Mouse (Mus musculus) kidney, adult 2 months (tissue): ENCODE measurements around the gene Adgra3. TPM values are rescaled to one million over a fixed set of nuclear protein-coding genes. Genes with fewer than 3 reads are reported as not detected.

Experiments used
- DNase-seq: peaks from one replicate; pipeline ENCODE4 v3.0.0; 2021
- H3K27ac ChIP-seq: fragments of 200-500 bp; 2 replicates; pipeline ENCODE4 v1.5.1; 2012; ENCODE audit warnings: low read depth, low read length, control low read depth, inconsistent platforms; ENCODE audit not compliant: insufficient read depth
- H3K27me3 ChIP-seq: fragments of 200-500 bp; replicated peaks from 2 replicates; pipeline ENCODE4 v1.6.1; 2012; ENCODE audit warnings: mild to moderate bottlenecking, moderate library complexity, low read length, inconsistent platforms; ENCODE audit not compliant: control insufficient read depth, insufficient read depth
- H3K36me3 ChIP-seq: fragments of 200-500 bp; 2 replicates; pipeline ENCODE4 v1.6.1; 2012; ENCODE audit warnings: mild to moderate bottlenecking, moderate library complexity, low read length, inconsistent platforms; ENCODE audit not compliant: control insufficient read depth, insufficient read depth
- H3K4me1 ChIP-seq: fragments of 200-500 bp; 2 replicates; pipeline ENCODE4 v1.6.1; 2011; ENCODE audit warnings: low read length; ENCODE audit not compliant: control insufficient read depth, insufficient read depth
- H3K4me3 ChIP-seq: fragments of 200-500 bp; 2 replicates; pipeline ENCODE4 v1.5.1; 2011; ENCODE audit warnings: mild to moderate bottlenecking, low read depth, low read length, control low read depth; ENCODE audit not compliant: insufficient read depth
- CTCF ChIP-seq: fragments of 200-500 bp; conservative IDR thresholded peaks from 2 replicates; pipeline ENCODE4 v1.5.1; 2011; ENCODE audit warnings: low read depth, mild to moderate bottlenecking, control low read depth, low read length, moderate library complexity, mixed read lengths; ENCODE audit not compliant: insufficient read depth, insufficient read length
- POLR2A ChIP-seq: fragments of 200-500 bp; IDR thresholded peaks from one replicate; pipeline ENCODE4 v1.6.1; 2011; ENCODE audit warnings: low read depth, low read length, control low read depth
- WGBS: fragments of 180-500 bp; shearing (Covaris S2); methylation state at CpG from one replicate; pipeline ENCODE4 v1.1.7; 2018; 5-methylcytosine and 5-hydroxymethylcytosine counted together
- polyA plus RNA-seq: library from polyadenylated mRNA; depleted of rRNA; stranded (reverse); fragments of >200 nt; gene quantifications from 2 replicates; pipeline ENCODE4 v1.2.3, GENCODE M21; 2012; rRNA removed

Adgra3 gene
- polyA plus RNA-seq = 57.2 and 69.1 TPM in 2 replicates

GRCm38 (mm10) chr5:50058421-50059286 lies at the start of gene Adgra3:
TSS of gene Adgra3 (minus strand) at chr5:50059006.
- peak; percentile 94 for DNase-seq
- Histone ChIP-seq H3K4me1 (peaks cover 4% of the 10 kb centered on the region; the same call in 1 of the 2 replicates), H3K27ac (peak within 1 kb of the TSS; percentile 90), H3K36me3 (no peaks in the 10 kb centered on the region), H3K27me3 (no peaks in the 10 kb centered on the region), H3K4me3 (peak within 1 kb of the TSS; percentile 88)
- under 1% methylated on average over 112 of the region's 113 CpGs for WGBS
- TF ChIP-seq POLR2A (peak; percentile 33), CTCF (peak; percentile 7; the same call in 1 of the 2 replicates)

- H3K4me1 ChIP-seq = no peaks in the 10 kb centered on the region
- no peak overlapping the region for H3K4me3 ChIP-seq
- 69% methylated on average over 1 of the region's 1 CpGs for WGBS
- H3K27me3 ChIP-seq = no peaks in the 10 kb centered on the region
- TF ChIP-seq CTCF = no peak
- TF ChIP-seq POLR2A = no peak
- no peaks in the 10 kb centered on the region for H3K36me3 ChIP-seq
- DNase-seq = no peak
- no peak overlapping the region for H3K27ac ChIP-seq
Measured at GRCm38 (mm10) chr5:50083441-50083840, 24.6 kb upstream of the Adgra3 start.

- no peak for DNase-seq
- Histone ChIP-seq H3K4me3 (no peak overlapping the region), H3K27me3 (no peaks in the 10 kb centered on the region), H3K36me3 (no peaks in the 10 kb centered on the region), H3K4me1 (no peaks in the 10 kb centered on the region), H3K27ac (no peak overlapping the region)
- TF ChIP-seq POLR2A (no peak), CTCF (no peak)
Measured at GRCm38 (mm10) chr5:50074245-50074644, 15.4 kb upstream of the Adgra3 start.

GRCm38 (mm10) chr5:50064236-50064635 lies 5.4 kb upstream of the Adgra3 start:
- no peak for TF ChIP-seq POLR2A
- TF ChIP-seq CTCF = no peak
- whole genome bisulfite sequencing = 82% methylated on average over 3 of the region's 3 CpGs
- Histone ChIP-seq H3K27me3 (no peaks in the 10 kb centered on the region), H3K4me1 (no peaks in the 10 kb centered on the region; the same call in 1 of the 2 replicates), H3K4me3 (no peak overlapping the region), H3K36me3 (no peaks in the 10 kb centered on the region), H3K27ac (no peak overlapping the region)
- DNase-seq = no peak

GRCm38 (mm10) chr5:50059586-50059985 lies 780 bp upstream of the Adgra3 start:
- 40% methylated on average over 7 of the region's 7 CpGs for WGBS
- H3K27me3 ChIP-seq = no peaks in the 10 kb centered on the region
- no peak overlapping the region; the same call in 1 of the 2 replicates for H3K4me3 ChIP-seq
- peak overlapping the region; percentile 90; the same call in 1 of the 2 replicates for H3K27ac ChIP-seq
- peaks cover 4% of the 10 kb centered on the region; the same call in 1 of the 2 replicates for H3K4me1 ChIP-seq
- no peaks in the 10 kb centered on the region for H3K36me3 ChIP-seq
- TF ChIP-seq CTCF = no peak
- peak; percentile 79 for DNase-seq

- H3K4me1 ChIP-seq = peaks cover 4% of the 10 kb centered on the region; the same call in 1 of the 2 replicates
- DNase-seq = peak; percentile 36
- H3K4me3 ChIP-seq = peak overlapping the region; percentile 88
- TF ChIP-seq CTCF (no peak), POLR2A (no peak)
- H3K36me3 ChIP-seq = no peaks in the 10 kb centered on the region
- 3% methylated on average over 26 of the region's 26 CpGs for WGBS
- H3K27ac ChIP-seq = peak overlapping the region; percentile 69
- H3K27me3 ChIP-seq = no peaks in the 10 kb centered on the region
Measured at GRCm38 (mm10) chr5:50057612-50058420, 990 bp downstream of the Adgra3 start.

- no peak overlapping the region for H3K4me3 ChIP-seq
- DNase-seq = no peak
- no peak overlapping the region for H3K27ac ChIP-seq
- no peak for TF ChIP-seq CTCF
- TF ChIP-seq POLR2A = no peak
- peaks cover 4% of the 10 kb centered on the region; the same call in 1 of the 2 replicates for H3K4me1 ChIP-seq
- no peaks in the 10 kb centered on the region for H3K36me3 ChIP-seq
- 77% methylated on average over 4 of the region's 4 CpGs for WGBS
- no peaks in the 10 kb centered on the region for H3K27me3 ChIP-seq
Measured at GRCm38 (mm10) chr5:50052456-50052855, 6.3 kb downstream of the Adgra3 start.
